Mouse (Mus musculus): ENCODE results near the gene Melk.
A peak's percentile ranks its signal among the peaks of the same experiment; 100 is the strongest.

The Melk gene

DNA sequence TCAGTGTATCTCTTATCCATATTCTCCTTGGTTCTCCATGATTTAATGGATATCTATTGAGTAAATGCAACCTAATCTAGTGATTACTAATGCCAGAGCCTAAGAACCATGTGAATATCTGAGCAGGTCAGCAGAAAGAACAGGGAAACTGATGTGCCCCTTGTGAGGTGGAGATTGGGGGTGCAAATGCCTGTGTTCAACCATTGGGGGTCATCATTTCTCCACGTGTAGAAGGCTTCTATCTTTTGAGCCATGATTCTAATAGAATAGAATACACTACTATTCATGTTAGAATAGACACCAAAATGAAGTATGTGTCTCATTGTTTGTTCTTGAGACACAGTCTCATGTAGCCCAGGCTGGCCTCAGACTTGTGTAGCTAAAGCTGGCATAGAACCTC lies 27.3 kb downstream of the Melk start:
- DNase-seq (ENCODE audit: low read depth), result no peak

DNA sequence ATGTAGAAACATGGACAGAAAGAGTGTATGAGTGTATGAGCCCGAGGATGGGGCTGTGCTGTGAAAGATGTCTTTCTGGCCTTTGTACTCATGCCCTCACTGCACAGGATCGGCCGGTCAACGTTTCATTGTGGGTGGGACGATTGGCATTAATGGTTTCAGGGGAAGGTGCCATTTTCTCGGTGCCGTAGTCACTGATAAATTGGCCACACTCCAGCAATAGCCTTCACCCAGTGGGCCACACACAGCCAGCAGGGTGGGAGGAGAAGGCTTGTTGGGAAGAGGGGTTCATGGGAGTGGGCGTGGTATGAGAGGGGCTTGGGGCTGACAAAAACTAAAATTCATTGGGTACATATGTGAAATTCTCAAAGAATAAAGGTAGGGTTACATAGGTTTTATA lies 34.3 kb downstream of the Melk start:
- no peak for DNase-seq (ENCODE audit: low read depth)

DNA sequence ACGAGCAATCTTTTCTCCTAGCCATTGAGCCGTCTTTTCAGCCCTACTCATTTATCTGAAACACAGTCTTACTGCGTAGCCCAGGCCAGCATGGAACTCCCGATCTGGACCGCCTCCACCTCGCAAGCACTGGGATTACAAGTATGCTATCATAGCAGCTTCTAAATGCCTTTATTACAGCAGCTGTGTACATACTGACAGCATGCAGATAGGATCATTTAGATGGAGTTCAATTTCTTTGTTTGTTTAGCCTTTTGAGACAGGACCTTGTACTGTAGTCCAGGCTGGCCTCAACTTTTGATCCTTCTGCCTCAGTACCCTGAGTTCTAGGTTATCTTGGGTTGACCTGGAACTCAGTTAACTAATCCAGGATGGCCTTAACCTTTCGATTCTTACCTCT lies 61.0 kb downstream of the Melk start:
- DNase-seq (ENCODE audit: low read depth), result no peak

DNA sequence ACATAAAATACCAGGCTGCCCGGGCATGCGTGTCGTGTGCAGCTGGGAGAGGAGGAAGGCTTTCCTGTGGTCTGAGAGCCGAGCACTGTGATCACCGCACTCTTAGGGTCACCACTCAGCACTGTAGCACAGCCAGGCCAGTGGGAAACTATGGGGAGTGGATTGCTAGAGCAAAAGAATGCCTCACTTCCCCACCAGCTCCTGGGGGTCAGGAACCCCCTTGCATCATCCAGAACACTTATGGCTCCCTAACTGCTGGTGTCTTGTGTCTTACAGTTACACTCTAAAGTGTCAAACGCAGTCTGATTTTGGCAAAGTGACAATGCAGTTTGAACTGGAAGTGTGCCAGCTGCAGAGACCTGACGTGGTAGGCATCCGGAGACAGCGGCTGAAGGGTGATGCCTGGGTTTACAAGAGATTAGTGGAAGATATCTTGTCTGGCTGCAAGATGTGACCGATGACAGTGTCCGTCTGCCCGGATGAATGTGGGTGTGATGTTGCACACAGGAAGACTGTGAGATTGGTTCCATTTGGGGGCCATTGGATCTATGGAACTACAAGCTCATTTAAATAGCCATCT lies 62.8 kb downstream of the Melk start:
- DNase-seq (ENCODE audit: low read depth), result peak; percentile 8

DNA sequence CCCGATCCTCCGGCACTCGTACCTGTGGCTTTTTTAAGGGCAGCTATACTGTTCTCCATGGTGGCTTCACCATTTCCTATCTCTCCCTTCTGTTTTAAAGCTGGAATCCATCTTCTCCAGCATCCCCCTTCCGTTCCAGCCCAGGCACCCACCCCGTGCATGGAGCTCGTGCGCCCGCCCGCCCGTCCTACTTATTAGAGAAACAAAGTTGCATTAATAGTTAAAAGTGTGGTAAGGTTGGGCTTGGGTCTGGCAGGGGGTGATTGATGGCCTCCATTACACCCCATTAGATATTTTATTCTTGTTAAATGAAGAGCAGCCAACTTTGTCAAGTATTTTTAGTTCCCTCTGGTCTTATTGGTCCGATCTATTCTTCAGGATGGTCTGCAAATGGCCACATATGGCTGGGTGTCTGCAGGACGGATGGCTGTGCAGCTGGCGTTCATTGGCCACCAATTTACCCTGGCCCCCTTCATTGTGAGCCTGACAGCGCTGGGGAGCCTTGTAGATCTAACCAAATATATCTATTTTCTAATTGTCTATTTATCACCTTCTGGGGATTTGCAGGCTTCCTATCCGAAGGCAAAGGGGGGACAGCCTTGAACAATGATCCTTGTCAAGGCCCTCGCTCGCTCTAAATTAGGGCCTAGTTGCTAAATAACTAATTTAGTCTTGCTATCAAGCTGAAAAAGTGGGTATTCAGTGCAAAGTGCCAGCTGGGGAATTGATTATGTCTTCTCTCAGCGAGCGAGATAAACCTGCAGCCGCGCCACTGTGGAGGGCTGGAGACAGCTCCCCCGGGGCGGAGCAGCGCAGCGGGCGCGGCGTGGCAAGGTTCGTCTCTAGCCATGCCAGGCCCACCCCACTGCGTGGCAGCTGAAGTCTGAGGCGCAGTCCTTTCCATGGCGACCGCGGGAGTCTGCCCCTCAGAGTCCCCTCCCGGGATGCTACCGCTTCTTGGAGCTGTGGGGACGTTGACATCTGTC lies 91.8 kb downstream of the Melk start:
- DNase-seq (ENCODE audit: low read depth), result no peak

DNA sequence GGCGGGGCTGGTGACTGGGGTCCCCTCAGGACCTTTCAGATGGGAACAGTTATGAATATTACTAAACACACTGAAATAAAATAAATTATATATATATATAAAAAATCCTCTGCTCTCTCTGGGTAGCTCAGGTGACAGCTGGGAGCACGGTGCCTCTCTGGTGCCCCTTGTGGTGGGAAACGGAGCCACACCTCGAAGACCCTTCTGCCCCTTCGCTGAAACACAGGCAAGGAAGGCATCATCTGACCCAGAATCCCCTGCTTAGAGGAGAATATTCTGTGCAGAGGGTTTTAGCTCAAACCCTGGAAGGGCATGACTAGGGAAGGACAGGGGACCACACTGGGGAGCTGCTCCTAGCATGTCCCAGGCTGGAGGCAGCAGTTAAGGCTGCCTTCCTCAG lies 101.9 kb downstream of the Melk start:
- DNase-seq (ENCODE audit: low read depth), result peak; percentile 29

DNA sequence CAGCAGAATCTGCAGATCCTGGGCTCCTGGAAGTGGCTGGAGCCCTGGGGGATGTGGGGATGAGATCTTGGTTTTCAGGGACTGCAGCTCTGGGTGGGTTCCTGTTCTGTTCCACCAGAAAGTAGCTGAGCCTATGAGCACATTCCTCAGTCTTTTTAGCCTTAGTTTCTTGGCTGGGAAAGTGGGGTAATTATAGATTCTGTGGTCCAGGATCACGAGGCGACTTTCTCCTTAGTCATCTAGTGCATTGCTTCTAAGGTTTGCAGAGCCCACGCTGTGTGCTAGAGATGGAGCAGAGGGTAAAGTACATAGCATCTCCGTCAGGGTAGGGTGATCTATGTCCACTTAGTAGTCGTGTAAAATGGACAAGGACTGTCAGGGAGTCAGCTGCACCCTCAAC lies 103.8 kb downstream of the Melk start:
- DNase-seq (ENCODE audit: low read depth), result peak; percentile 62
